Mouse (Mus musculus): ENCODE data around the gene Rmdn2.

The Rmdn2 gene

DNA sequence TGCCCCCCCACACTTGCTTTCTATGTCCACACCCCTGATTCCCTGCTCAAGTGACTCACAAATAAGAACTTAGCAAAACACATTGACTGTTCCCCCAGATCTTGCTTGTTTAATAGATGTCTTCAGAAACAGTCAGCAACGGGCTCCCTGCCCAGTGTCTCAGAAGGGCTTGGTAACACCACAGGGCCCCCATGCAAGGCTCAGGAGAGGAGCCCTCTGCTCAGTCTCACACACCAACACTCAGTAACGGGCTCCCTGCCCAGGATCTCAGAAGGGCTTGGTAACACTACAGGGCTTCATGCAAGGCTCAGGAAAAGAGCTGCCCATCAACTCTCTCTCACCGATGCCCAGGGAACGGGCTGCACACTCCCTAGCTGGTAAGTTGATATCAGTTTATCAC, 83.4 kb downstream of the Rmdn2 start:
- in situ Hi-C loops (cut with MboI; ENCODE audit: low sequenced_read_pairs): no loop called here

GRCm38 (mm10) chr17:79695541-79695940, 83.9 kb downstream of the Rmdn2 start:
- in situ Hi-C loops (cut with MboI; ENCODE audit: low sequenced_read_pairs): no loop called here

DNA sequence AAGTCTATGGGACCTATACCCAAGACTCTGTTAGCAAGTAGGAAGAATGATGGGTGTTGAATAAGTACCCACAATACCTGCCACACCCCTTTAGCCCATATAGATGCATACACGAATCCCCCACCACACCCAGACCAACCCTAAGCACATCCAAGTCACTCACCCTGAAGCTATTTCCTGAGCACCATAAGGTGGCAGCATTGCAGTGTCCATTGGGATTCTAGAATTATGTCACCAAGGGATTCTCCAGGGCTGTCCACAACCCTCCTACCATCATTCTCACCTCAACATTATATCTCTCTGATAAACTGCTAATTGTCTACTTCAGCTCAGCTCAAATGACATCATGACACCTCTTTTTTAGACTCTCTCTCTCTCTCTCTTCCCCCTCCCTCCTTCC, 87.5 kb downstream of the Rmdn2 start:
- in situ Hi-C loops (cut with MboI; ENCODE audit: low sequenced_read_pairs): no loop called here

- in situ Hi-C loops (cut with MboI; ENCODE audit: low sequenced_read_pairs): no loop called here
Observed at GRCm38 (mm10) chr17:79700871-79701270, 89.2 kb downstream of the Rmdn2 start.

DNA sequence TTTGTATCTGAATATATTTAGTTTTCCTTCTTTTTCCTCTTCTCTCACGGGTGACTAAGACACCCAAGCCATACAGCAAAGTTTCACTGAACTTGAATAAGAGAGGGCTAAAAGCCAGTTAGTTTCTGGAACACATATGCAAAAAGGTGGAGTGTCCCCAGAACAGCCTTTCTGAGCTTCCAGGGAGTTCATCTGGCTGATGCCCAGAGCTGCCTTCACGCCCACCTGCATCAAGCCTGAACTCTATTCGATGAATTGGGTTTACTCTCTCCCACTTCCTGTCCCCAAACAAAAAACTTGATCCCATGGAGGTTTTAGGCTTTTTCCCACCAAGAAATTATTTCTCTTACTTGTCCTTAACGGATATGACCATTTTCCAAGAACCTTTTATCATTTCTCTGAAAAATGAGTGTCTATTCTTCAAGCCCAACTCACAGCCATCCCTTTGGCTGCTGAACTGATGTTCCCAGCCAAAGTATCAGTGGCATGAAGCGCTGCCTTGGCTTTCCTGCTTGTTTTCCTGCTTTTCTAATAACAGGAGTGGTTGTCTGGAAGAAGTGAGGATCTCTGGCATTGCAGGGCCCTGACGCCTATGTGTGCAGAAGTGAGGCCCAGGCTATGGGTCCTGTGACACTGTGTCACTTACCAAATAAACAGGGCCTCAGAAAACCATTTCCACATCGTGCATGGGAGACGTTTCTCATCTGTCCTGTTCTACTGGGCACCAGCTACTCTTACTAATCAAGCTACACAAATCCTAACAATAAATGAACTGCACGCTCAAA, 94.2 kb downstream of the Rmdn2 start:
- in situ Hi-C loops (cut with MboI; ENCODE audit: low sequenced_read_pairs): no loop called here

- in situ Hi-C loops (cut with MboI; ENCODE audit: low sequenced_read_pairs): no loop called here
Observed at GRCm38 (mm10) chr17:79708168-79708567, 96.5 kb downstream of the Rmdn2 start.

DNA sequence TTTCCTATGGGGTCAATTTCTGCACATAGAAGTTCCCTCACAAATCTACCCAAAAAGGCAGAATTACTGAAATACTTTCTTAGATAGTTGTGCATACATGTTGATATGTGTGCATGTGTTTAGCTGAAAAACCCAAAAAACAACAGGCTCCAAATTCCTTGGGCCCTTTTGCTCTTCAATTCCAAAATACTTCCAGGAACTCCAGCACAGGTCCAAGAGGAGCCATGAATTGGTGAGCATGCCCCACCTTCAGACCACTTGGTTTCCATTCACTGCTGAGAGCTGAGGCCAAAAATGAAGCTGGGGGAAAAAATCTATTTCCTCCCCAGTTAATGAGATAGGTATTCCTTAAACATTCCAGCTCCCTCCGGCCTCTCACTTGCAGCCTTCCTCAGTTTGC, 98.1 kb downstream of the Rmdn2 start:
- in situ Hi-C loops (cut with MboI; ENCODE audit: low sequenced_read_pairs): no loop called here

- in situ Hi-C loops (cut with MboI; ENCODE audit: low sequenced_read_pairs): no loop called here
Observed at GRCm38 (mm10) chr17:79710246-79710842, 98.7 kb downstream of the Rmdn2 start.

DNA sequence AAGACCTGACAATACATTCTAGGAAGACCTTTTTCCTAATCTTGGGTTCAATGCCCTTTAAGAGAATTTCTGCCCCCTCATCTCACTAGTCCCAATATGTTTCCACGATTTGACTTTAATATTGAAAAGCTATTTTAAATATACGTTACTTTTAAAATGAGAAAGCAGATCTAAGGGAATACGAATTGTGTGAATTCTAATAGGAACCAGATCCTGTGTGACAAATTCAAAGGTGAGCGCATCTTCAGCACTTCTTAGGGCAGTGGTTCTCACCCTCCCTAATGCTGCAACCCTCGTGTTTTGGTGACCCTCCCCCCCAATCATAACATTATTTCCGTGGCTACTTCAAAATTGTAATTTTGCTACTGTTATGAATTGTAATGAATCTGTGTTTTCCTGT, 100.3 kb downstream of the Rmdn2 start:
- in situ Hi-C loops (cut with MboI; ENCODE audit: low sequenced_read_pairs): no loop called here

DNA sequence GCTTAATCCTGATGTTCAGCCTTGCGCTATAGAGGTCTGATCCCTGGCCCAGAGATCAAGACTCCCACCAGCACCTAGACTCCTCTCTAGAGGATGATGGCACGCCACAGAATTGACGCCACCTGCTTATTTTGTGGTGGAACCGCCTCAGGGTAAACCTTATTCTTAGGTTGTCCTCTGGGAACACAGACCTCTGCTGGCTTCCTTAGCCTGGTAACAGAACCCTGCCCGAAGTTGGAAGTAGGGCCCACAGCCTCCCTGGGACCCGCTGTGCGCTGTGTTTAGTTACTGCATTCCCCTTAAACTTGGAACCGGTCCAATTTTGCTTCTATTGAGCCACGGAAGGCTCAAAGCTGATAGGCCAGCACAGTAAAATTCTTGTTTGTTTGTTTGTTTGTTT, 100.9 kb downstream of the Rmdn2 start:
- in situ Hi-C loops (cut with MboI; ENCODE audit: low sequenced_read_pairs): no loop called here

DNA sequence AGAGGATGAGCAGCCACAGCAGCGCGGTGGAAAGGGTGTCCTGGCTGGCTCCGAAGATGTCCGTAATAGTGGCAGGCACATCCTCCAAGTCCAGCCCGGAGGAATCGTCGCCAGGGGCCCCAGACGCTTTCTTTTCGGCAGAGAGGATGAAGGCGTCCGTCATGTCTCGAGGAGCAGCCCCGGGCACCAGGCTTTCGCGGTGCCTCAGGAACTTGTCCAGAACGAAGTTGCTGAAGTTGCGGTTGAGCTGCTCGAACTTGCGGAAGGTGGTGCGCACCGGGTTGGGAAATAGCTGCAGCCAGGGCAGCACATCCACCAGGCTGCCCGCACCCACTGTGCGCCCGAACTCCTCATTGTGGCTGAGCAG, 101.6 kb downstream of the Rmdn2 start:
- in situ Hi-C loops (cut with MboI; ENCODE audit: low sequenced_read_pairs): no loop called here

DNA sequence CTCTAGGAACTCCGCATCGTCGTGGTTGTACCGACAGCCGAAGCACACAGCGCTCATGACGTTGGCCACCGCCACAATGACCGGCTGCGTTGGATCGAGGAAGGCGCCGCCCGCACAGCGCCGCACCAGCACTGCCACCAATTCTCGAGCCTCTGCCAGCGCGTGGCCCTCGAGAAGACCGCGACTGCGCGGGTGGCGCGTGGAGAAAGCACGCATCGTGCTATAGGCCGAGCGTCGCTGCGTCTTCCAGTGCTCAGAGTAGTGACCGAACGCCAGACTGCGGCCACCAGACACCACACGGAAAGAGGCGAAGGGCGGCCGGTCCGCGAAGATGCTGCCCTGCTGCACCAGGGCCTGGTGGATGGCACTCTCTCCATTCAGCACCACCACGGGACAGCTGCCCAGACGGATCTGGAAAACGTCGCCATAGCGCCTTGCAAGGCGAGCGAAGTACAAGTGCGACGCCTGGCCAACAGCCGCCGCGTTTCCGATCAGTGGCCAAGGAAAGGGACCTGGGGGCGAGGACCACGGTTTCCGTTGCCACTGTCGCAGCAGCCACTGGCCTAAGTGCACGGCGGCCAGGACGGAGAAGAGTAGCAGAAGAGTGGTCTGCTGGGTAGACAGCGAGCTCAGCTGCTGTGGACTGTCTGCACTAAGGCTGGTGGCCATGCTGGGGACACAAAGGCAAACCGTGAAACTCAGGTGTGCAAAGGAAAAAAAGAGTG, 102.1 kb downstream of the Rmdn2 start:
- in situ Hi-C loops (cut with MboI; ENCODE audit: low sequenced_read_pairs): no loop called here

DNA sequence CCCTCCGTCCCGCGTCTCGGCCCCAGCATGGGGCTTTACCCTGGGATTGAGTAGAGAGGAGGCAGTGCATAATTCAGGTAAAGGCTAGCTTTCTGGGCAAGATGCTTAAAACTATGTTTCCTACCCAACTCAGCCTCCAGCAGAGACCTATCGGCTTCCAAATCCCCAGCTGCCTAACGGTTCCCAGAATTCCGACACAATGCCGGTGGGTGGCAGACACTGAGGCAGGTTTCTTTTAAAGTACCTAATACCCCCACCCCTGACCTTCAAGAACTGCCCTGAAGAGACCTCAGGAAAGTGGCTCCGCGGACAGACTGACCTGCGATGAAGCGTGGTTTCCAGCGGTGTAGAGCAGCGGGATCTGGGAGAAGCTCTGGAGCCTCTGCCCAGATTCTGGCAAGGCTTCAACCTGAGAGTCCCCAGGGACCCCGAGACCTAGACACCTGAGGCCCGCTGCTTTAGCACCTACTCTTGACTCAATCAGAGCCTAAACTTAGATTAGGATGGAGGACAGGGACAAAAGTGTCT, 102.8 kb downstream of the Rmdn2 start:
- in situ Hi-C loops (cut with MboI; ENCODE audit: low sequenced_read_pairs): no loop called here

- in situ Hi-C loops (cut with MboI; ENCODE audit: low sequenced_read_pairs): no loop called here
Observed at GRCm38 (mm10) chr17:79714931-79715637, 103.4 kb downstream of the Rmdn2 start, which contains the start of gene Cyp1b1. TSS of gene Cyp1b1 (minus strand) at chr17:79715061.

- in situ Hi-C loops (cut with MboI; ENCODE audit: low sequenced_read_pairs): no loop called here
Observed at GRCm38 (mm10) chr17:79715649-79716143, 104.0 kb downstream of the Rmdn2 start.

- in situ Hi-C loops (cut with MboI; ENCODE audit: low sequenced_read_pairs): no loop called here
Observed at GRCm38 (mm10) chr17:79720681-79721080, 109.0 kb downstream of the Rmdn2 start.

- in situ Hi-C loops (cut with MboI; ENCODE audit: low sequenced_read_pairs): no loop called here
Observed at GRCm38 (mm10) chr17:79726613-79727012, 115.0 kb downstream of the Rmdn2 start.

- in situ Hi-C loops (cut with MboI; ENCODE audit: low sequenced_read_pairs): no loop called here
Observed at GRCm38 (mm10) chr17:79728053-79728584, 116.5 kb downstream of the Rmdn2 start.

GRCm38 (mm10) chr17:79728585-79729503, 117.2 kb downstream of the Rmdn2 start:
- in situ Hi-C loops (cut with MboI; ENCODE audit: low sequenced_read_pairs): no loop called here

- in situ Hi-C loops (cut with MboI; ENCODE audit: low sequenced_read_pairs): no loop called here
Observed at GRCm38 (mm10) chr17:79730988-79731387, 119.3 kb downstream of the Rmdn2 start.
